Mouse (Mus musculus): ENCODE measurements around the gene Emc6.

Emc6 gene

DNA sequence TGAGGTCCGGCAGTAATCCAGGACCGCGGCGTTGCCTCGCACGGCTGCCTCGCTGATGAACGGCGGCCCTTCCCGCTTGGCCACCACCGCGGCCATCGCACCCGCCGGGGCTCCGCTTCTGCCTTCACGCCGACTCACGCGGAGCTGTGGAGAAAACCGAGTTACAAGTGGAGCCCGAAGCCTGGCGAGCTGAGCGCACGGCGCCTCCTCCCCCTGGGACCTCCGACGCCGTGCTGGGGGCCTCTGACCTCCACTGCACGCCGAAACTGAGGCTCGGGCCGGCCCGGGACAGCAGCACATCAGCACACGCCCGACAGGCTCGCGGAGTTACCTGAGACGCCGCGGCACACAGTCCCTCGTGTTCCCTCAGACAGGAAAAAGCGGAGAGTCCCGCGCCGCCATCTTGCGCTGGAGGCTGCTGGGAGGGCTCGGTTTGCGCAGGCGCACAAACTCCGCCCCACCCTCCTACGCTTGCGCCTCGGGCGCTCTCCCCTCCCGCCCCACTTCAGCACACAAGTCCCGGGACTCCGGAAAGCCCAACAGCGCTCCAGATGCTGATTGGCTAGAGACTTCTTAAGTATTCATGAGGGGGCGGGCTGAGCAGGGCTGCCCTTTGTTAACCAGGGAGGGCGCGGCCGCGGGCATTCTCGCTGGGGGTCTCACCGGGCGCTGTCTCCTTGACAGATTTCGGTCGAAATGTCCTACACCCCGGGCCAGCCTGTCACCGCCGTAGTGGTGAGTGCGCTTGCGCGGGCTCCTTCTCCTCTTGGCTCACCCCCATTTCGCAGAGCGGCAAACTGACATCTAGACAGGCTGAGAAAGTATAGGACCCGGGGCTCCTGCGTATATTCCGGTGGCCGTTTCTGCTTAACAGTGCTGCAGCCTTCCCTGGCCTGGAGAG lies at the start of gene Emc6, which contains the start of gene Tax1bp3:
Emc6 (minus strand) TSS at position 430 of the 901 bp plus-strand sequence.
Tax1bp3 (plus strand) TSS at position 476 of the 901 bp plus-strand sequence.
- peak; percentile 93 to 97 for DNase-seq (ENCODE audit: low spot score in 2 of 2)

DNA sequence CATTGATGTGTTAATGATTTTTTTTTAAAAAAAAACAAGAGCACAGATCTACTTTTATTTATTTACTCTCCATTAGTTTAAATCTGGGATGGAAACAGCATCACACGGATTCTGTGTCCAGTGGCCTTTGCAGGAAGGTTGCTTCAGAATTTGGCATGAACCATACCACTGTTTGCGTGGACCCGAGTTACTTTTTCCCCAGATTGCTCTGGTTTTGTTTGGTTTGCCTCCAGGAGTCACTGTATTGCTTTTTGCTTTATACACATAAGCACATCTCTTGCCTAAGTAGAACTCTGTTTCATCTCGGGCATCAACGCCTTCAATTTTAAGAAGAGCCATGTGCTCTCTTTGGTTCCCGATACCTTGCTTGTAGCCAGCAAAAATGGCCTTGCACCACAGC lies 49.0 kb upstream of the Emc6 start:
- no peak for DNase-seq (ENCODE audit: low spot score in 2 of 2)

DNA sequence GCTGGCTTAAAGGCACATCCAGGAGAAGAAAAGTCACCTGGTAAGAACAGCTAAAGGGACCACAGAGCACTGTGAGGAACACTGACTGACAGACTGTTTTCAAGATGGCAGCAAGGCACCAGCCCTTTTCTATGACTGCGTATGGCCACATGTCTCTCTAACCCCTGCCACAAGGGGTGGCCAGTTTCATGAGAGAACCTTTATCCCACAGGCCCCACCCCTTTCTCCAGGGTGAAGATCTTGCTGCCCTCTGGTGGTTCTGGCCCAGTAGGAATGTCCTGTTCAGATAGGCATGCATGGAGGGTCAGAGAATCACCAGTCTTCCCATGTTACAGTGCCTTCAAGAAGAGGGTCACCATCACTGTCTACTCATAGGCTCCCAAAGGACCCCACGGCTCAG lies 47.1 kb upstream of the Emc6 start:
- DNase-seq (ENCODE audit: low spot score in 2 of 2), result peak in 1 of 2 experiments; percentile 26

DNA sequence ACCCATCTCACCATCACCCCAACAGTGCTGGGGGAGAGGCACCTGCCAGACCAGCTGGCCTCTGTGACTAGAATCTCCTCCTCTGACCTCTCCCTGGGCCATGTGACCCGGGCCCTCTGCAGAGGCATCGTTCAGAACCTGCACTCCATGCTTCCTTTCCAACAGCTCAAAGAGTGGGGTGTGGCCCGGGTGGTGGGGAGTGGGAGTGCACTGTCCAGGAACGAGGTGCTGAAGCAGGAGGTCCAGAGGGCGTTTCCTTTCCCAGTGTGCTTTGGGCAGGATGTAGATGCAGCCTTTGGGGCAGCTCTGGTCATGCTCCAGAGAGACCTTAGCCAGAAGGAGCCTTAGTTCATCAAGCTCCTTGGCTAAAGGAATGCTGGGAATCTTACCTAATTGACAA lies 46.0 kb upstream of the Emc6 start:
- no peak for DNase-seq (ENCODE audit: low spot score in 2 of 2)

DNA sequence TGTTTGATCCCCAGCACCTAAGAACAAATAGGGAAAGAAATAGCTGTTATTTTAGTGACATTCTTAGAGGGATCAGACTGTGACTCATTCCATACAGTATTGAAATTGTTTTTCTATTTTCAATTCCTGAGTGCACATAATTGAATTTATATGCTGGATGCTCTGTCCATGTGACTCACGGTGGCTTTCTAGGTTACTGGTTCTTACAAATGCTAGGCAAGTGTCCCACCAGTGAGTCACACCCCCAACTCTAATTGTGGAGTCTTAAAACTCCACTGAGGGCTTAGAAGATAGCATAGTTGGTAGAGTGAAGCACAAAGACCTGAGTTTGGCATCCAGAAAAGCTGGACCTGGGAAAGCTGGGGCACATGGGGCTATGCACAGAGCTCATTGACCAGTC lies 43.8 kb upstream of the Emc6 start:
- DNase-seq (ENCODE audit: low spot score in 2 of 2), result no peak

DNA sequence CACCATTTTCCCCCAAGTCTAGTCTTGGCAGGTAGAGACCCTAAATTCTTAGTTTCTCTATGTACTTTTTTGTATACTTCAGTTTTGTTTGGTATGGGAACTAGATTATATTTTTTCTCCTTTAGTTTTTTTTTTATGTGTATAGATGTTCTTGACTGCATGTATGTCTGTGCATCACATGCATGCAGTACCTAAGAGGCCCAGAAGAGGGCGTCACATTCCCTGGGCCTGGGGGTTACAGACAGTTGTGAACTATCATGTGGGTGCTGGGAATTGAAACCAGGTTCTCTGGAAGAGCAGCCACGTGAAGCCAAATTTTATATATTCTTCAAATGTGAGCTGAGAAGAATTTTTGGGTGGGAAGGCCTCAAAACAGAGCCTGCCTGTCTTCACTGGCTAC lies 42.8 kb upstream of the Emc6 start:
- no peak for DNase-seq (ENCODE audit: low spot score in 2 of 2)

DNA sequence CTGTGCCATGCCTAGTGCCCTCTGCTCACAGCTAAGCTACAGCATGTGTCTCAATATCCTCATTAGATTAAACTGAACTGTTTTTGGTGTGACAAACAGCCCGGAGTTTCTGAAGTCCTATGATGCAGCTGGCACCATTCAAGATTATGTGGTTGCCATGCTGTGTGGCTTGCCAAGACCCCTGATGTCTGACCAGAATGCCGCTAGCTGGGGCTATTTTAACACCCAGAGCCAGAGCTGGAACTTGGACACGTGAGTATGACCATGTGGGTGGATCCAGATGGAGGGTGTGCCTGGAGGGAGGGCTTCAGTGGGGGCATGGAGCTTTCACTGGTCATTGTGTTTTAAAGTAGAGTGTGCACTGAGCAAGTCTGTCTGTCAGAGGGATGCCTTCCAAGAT lies 37.1 kb upstream of the Emc6 start:
- DNase-seq (ENCODE audit: low spot score in 2 of 2), result no peak

DNA sequence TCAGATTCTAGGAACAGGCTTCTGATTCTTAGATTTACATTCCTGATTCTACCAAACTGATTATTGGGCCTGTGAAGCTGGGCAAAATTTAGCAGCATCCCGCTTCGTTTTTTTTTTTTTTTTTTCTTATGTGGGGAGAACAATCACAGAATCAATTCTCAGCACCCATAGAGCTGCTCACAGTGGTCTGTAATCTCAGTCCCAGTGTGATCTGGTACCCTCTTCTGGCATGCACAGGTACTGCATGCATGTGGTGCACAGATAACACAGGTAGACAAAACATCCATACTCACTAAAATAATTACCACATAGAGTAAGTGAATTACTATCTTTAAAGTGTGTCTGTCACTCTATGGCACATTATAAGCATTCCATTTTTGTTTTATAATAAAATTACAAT lies 30.8 kb upstream of the Emc6 start:
- peak in 1 of 2 experiments; percentile 35 for DNase-seq (ENCODE audit: low spot score in 2 of 2)

DNA sequence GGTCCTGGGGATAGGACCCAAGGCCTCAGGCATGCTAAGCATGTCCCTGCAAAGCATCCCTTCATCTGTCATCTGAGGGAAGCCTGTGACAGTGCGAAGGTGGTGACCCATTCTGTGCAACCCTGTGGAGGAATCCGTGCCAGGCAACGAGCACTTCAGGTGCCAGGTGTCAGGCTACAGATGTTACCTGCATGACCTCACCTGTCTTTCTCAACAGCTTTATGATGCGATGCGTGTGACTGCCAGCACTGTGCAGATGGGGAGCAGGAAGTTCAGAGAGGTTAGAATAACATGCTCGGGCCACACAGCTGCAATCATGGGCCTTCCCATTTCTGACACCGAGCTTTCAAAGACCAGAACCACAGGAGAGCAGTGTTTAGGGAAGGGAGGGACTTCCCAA lies 28.4 kb upstream of the Emc6 start:
- DNase-seq (ENCODE audit: low spot score in 2 of 2), result no peak

DNA sequence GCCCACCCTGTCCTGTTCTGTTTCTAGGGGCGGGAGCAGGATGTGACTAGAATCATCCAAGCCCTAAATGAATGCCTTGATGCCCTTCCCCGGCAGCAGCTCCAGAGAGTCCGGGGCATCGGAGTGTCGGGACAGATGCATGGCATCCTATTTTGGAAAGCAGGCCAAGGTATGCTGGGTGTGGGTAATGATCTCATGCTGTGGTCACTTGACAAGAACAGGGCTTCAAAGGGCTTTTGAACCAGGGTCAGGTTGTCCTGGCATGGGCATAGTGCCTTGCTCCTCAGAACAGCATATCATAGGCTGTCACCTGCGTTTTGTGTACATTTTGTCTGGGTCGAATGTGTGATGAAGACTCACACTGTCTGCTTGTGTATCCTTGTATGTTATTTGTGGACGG lies 27.1 kb upstream of the Emc6 start:
- no peak for DNase-seq (ENCODE audit: low spot score in 2 of 2)

DNA sequence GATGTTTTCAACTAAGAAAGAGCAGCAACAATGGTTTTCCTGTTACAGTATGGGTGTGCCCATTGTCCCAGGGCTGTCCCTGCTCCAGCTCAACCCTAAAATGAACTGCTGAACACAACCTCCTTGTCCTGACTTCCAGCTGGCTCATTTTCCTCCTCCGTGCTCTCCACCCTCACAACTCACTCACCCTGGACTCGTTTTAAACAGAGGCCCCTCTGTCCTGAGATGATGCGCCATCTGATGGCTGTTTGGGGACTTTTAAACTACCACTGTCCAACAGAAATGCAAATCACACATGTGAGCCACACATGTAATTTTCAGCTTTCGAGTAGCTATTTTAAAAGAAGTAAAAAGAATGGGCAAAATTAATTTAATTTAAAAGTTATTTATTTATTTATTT lies 24.8 kb upstream of the Emc6 start:
- no peak for DNase-seq (ENCODE audit: low spot score in 2 of 2)

DNA sequence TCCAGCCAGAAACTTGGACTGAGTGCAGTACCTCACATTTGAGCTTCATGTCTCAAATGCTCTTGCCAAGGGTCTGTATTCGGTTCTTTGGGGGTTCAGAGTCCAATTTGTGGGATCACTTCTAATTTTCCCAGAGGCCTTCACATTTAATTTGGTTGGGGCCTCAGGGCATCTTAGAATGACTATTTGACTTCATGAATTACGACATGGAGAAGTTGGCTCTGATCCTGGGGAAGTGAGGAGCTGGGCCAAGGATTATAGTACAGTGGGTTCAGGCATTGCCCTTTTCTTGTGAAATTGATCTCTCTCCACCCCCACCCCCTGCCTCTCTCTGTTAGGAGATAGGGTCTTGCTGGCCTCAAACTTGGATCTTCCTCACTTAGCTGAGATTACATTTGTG lies 24.2 kb upstream of the Emc6 start:
- no peak for DNase-seq (ENCODE audit: low spot score in 2 of 2)

DNA sequence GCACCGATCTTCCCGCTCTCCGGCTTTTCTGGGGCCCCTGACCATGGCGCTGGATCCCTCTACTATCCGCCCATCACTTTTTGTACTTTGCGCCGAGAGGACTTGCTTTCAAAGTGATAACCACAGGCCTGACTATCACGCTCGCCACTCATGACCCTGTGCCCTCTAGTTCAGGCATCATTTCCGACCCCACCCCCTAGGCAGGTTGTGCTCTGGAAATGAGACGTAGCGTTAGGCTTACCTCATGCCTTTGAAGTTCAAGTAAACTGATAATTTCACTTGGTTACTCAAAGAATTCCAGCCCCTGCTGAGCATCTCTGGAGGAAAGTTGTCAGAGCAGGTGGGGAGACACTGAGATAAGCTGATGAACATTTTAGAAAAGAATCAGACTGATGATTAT lies 23.0 kb upstream of the Emc6 start:
- DNase-seq (ENCODE audit: low spot score in 2 of 2), result peak in 1 of 2 experiments; percentile 47

DNA sequence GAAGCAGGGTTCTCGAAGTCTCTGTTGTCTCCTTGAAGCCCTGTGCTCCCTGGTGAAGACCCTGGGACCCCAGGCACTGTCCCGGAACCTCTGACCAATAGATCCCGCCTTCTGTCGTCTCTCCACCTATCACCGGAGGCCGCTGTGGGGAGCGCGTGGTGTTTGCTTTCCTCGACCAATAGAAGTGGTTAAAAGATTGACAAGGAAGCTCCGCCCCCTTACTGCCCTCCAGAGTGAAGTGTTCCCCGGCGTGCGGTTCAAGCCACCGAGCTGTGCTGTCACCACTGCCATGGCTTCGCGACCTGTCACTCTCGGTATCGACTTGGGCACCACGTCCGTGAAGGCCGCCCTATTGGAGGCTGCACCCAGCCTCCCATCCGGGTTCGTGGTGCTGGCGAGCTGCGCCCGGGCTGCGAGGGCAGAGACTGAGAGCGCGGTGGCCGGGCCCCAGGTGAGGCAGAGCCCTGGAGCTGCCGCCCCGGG lies 22.4 kb upstream of the Emc6 start, which contains the start of gene Shpk:
Shpk (plus strand) TSS at position 231 of the 483 bp plus-strand sequence.
- peak; percentile 93 to 95 for DNase-seq (ENCODE audit: low spot score in 2 of 2)

DNA sequence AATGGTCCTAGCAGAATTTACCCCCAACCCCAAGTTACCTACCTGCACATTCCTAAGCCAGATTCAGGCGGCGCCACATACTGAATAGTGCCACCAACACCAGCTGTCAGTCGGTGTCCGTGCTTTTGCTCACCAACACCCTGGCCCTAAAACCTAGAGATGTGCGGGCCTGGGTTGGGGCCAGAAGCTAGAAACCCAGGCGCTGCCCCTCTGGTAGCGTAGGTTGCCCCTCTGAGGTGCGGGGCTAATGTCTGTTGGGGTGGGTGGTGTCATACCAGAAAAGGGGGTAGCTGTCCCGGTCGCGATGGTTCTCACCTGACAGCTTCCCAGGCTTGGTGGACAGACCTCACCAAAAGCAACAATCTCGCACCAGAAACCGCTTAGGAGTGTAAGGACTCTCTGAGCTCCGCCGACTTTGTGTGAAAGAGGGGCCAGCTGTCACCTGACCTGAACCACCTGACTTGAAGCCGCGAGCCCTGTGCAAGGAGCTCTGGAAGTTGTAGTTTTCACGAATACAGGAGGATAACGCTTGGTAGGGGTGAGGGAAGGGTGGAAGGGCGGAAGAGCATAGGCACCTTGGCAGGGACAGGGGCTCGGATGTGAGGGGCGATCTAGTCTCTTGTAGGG lies 21.9 kb upstream of the Emc6 start, which contains the start of gene Ctns:
Ctns (minus strand) TSS at position 440 of the 627 bp plus-strand sequence.
- peak in 1 of 2 experiments; percentile 83 for DNase-seq (ENCODE audit: low spot score in 2 of 2)

DNA sequence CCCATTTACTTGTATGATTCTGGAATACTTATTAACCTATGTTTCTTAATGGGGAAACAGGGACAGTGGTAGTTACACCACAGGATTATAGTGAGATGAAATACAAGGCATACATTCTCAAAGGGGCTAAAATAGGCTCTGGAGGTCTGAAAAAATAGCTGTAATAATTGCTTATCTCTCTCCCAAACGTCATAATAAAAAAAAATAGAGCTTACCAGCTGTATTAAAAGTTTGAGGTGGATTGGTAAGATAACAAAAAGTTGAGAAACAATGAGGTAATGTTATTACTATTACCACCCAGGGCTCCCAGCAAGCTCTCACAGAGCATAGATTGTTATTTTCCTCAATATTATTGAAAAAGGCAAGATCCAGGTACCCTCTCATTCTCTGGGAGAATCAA lies 21.4 kb upstream of the Emc6 start:
- no peak for DNase-seq (ENCODE audit: low spot score in 2 of 2)

DNA sequence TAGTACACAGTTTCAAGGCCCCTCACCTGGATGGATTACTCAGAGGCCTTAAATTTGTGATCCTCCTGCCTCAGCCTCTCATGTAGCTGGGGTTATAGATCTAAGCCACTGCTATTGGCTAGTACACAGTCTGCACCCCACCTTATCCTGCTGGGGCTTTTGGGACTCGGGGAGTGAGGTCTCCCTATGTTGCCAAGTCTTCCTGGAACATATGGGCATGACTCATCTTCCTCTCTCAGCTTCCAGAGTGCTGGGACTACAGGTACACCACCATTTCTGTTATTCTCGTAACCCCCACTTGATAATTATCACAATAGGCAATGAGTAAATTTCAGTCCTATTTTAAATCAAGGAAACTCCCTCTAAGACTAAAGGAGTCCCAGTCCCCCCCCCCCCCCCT lies 17.6 kb upstream of the Emc6 start:
- no peak for DNase-seq (ENCODE audit: low spot score in 2 of 2)

DNA sequence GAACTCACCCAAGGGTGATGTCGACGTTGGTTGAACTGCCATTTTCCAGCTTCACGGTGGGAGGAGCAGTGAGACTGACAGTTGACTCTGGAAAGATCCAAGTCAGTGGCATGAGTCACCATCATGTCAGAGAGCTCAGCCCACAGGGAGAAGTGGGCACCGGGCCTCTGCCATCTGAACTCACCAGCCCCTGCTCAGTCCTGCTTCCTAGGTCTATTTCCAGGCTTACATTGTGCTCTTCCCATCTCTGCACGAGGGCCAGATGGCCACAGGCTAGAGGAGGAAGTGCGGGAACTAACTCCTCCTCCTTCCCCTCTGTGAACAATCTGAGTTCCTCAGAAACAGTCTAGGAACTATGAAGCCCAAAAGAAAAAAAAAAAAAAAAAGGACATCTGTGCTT lies 16.2 kb upstream of the Emc6 start:
- no peak for DNase-seq (ENCODE audit: low spot score in 2 of 2)

DNA sequence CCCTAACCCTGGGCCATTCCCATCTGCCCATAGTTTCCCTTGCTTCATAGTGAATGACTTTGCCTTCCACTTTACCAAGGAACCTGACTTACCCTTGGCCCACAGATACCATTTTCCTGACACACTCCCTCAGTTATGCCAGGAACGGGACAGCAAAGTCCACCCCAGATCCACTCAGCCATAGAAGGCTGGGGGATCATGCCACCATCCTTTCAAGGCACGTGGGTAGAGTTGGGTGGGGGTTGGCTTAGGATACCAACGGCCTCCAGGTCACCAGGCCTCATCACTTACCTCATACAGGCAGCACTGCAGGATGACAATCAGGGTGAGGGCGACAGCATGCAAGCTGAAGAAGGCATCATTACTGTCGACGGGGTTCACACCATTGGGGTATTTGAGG lies 10.4 kb upstream of the Emc6 start:
- no peak for DNase-seq (ENCODE audit: low spot score in 2 of 2)

DNA sequence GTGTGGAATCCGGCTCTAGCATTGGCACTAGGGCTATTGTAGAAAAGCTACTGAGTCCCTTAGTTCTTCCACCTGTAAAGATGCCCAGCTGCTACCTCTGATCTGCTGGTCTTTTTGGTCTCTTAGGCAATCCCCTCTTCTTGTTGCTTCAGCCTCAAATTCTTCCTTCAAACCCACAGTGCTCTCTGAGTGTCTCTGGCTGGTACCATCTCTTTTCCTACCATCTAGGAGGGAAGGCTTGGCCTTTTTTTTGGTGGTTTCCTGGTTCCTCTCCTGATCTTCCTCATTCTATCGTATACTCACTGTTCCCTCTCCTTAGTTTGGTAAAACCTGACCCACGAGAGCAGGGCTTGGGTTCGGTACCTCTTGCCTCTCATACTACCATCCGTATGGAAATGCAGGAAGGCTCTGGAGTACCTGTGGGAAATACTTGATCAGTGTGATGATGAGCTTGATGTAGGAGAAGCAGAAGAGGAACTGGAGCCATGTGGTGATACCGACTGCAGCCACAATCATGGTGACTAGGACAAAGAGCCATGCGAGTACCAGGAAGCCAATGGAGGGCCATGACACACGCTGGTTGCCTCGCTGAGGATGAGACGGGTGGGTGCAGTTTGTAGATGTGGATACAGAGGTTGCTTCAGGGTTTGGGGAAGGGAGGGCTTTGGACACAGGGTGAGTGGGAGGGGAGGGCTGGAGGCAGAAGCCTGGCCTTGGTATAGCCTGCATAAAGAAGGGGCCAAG lies 9.2 kb upstream of the Emc6 start:
- DNase-seq (ENCODE audit: low spot score in 2 of 2), result no peak

DNA sequence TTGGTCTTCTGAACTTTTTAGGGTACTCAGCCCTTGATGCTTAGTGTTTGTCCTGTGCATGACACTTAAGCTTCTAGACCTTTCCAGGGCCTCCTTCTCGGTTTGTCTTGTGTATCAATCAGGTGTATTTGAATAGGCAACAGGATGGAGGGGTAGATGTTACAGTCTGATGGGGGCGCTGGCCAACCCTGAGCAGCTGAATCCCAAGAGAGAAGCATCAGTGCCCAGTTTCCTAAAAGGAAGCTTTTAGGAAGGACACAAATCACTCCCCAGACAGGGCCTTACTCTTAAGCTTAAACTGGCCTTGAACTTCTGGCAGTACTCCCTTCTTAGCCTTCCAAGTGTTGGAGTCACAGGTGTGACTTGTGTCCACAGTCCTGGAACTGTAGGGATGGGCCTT lies 1.1 kb upstream of the Emc6 start:
- no peak for DNase-seq (ENCODE audit: low spot score in 2 of 2)

DNA sequence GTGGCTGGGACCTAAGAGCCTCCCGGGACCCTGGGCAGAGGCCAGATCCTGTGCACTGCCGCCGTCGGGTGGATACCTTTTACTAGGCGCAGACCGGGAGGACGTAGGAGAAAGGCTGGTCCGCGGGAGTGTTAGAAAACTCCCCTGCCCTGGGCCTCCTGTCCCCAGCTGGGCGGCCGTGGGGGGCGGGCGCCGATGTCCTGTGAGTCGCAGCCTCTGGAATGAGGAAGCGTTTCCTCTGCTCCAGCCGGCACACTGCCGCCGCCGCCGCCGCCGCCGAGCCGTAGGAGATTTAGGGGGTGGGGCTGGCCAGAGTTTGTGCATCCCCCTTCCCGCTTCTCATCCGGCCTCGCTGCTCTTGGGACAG lies 655 bp upstream of the Emc6 start:
- DNase-seq (ENCODE audit: low spot score in 2 of 2), result peak in 1 of 2 experiments; percentile 62
